Mouse (Mus musculus) ovary, postnatal 10 days (tissue): ENCODE measurements around the gene Phgdh.

Experiments
- DNase-seq: peaks from one replicate; pipeline ENCODE4 v3.0.0; 2022; ENCODE audit warnings: low spot score

The Phgdh gene

DNA sequence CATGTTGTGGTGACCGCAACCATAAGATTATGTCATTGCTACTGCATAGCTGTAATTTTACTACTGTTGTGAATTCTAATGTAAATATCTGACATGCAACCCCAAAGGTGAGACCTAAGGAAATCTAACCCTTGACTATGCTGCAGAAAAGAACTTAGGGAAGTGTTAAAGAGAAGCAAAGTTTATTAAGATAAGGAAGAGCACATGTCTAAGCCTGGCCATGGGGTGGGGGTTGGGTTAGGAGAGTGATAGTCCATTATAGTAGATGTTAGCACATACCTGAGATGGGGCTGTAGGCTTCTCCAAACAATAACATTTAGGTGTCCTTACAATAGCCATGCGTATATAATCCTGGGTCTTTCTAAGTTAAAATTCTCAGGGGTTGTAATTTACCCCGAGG is 3.4 kb upstream of the Phgdh start:
- DNase-seq, result no peak

DNA sequence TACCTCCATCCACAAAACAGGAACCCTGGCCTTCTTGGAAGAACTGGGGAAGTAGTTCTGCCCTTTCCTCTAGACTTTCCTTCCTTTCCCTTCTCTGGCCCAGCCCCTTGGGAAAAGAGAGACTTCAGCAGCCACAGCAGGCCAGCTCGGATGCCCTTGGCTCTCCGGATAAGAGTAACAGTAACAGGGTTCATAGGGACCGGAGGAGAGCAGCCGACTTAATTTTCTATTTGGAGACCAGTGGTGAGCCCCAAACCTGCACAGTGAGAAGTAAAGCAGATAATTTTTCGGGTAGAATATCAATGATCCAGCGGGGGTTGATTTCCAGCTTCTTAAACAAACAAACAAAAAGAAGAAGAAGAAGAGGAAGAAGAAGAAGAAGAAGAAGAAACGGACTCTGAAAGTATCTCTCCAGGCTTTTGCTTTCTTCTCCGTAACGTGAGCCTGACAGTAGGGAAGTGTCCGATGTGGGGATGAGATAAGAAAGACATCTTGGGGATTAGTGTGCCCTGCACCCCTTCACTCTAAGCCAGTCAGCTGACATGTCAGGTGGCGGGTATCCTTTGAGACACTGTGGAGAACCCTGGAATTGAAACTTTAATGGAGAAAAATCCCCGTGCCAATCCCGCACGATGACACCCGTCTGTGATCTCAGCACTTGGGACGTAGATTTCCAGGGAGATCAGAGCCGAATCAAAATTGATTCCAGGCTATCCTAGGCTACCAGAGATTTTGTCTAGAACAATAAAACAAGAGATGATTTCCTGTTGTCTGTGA is 1.2 kb upstream of the Phgdh start:
- no peak for DNase-seq

DNA sequence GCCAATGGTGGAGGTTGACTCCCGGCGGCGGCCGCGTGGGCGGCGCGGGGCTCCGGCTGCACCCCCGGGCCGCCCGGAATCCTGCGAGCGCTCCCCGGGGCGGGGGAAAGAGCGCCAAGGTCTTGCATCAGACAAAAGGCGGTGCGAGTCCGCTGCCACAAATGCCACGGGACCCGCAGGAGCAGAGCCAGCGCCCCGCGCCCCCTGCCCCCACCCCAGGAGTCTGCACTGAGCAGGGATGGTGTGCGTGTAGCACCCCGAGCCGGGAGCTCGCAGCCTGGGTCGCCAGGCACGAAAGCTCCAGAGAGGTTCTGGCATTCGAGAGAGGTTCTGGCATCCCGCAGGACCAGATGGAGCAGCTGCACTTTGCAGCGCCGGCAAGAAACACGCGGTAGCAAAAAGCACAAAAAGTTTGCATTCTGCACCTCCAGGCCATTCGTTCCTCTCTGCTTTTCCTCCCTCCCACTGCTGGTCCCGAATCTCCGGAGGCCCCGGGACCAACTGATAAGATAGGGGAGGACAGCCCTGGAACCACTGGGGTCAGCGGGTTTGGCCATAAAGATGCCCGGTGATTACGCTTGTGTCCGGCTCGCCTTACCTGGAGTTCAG is 589 bp downstream of the Phgdh start:
- peak; percentile 40 for DNase-seq

DNA sequence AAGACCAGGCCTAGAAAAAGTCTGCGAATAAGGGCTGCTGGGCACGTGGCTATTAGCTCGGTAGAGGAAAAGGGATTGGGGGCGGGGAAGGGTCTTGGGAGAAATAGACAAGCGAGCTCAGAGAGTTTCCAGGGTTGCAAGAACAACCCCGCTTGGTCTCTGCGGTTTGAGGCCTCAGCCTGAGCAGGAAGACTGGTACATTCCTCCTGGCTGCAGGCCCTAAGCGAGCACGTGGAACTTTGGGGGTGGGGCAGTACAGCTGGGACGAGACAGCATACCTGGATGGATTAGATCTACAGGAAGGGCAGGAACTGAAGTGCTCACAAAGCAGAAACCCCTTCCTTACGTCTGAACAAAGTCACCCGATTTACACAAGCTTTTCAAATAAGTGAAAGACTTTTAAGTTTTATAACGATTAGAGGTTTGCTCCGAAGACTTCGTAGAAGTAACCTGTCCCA is 1.2 kb downstream of the Phgdh start:
- DNase-seq, result peak; percentile 33

DNA sequence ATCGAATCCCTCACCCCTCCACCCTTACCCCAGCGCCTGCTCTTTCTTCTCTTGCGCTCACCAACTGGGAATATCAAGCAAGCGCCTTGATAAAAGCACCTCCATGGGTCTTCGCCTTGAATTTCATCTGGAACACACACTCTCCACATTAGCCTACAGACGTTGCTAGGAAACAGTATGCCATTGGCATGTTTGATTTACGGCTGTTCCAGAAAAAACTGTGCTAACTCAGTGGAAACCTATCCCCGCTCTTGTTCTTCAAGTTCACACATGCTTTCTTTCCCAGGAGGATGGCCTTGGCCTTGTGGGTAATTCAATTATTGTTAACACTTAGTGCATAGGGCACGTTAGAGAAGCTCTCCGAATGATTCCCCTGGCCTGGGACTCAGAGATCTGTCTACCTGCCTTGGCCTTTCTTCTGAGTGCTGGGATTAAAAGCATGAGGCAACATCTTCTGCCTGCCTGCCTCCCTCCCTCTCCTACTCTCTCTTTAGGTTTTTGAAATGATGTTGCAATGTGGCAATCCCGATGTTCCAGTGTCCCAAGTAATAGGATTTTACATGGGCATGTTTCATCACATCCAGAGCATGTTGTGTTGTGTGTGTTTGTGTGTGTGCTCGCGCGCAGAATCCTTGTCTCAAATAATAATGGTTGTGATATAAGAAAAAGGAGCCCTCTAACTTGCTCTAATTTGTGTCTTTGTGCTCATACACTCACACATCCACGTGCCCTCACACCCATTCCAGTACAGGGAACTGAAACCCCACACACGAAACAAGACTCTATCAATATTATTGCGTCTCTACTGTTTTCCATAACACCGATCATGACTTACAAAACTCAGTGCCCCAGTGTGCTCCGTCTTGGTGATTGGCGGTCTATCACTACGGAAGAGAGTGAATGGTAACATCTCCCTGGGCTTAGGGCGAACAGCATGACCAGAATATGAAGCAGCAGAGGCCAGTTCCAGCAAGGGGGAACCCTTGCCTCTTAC is 2.8 kb downstream of the Phgdh start:
- no peak for DNase-seq

DNA sequence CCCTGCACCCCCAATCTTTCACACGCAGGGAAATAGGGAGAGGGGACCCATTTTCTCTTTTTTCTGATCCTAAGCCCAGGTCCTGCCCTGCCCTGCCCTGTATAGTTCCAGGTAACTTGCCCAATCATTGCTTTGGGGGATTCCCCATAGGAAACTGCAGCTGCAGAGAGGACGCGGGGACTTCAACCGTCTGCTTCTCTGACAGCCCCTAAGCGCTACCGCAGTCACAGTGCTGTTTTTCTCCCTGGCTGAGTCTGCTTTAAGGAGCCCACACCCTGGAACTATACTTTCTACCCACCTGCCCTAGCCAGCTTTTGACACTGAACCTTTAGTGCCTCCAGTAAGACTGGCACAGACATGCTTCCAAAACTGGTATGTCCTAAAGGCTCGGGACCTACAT is 3.9 kb downstream of the Phgdh start:
- no peak for DNase-seq

DNA sequence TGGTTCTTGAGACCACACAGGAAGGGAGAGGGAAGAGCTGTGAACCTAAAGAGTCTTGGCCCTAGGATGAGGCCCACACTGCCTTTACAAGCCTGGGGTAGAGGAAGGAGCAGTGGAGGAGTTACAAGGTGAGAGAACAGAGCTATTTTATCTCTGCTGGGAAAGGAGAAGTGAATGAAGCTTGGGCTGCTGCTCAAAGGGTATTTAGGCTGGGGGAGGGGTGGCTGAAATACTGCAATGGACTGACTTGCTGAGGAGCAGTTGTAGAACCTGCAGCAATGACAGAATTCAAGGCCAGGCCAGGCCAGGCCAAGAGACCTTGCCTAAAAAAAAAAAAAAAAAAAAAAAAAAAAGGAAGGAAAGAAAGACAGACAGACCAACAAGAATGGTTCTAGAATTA is 4.5 kb downstream of the Phgdh start:
- DNase-seq, result no peak

DNA sequence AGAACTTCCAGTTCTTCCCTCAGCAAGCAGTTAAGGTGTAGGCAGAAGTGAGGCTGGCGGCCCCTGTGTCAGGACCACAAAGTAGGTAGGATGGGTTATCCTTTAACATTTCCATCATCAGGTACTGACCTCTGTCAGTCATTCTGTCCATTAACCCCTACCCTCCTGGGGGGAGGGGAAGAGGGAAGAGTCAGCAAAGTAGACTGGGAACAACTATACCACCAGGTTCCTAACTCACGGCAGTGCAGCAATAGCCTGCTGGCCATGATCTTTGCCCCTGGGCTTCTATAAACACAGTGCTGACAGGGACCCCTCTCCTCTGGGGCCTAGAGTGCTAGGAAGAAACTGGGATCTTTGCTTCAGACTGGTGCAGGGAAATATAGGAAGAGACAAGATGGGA is 5.8 kb downstream of the Phgdh start:
- no peak for DNase-seq

DNA sequence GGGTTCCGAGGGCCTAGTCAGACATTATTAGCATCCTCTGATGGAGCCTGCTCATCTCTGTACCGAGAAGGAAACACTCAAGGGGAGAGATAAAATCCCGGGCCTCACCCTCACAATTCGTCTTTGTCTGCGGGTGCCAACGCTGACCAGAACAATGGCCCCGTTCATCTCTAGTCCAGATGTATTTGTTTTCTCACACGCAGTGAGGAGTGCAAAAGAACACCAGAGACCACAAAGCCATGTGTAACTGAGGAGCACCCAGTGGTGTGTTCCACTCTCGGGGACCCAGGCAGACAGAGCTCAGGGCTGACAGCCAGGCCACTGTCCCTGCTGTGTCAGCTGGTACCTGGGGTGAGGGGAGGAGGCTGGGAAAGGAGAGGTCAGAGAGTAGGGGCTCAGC is 15.6 kb downstream of the Phgdh start:
- no peak for DNase-seq

DNA sequence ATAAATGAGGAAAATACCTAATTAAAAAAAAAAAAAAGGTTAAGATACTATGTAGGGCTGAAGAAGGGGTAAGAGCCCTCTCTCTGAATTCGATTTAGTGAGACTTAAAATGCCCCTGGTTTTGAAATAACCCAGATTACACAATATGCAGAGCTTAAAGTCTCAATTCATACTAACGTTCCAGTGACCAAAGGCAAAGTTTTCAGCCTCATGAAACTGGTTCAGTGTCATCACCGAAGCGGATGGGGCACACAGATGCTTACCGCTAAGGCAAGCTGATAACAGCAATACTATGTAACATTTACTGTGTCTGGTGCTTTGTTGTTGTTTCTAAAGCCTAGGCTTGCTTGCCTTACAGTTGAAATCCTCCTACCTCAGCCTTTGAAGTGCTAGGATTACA is 17.6 kb downstream of the Phgdh start:
- no peak for DNase-seq

DNA sequence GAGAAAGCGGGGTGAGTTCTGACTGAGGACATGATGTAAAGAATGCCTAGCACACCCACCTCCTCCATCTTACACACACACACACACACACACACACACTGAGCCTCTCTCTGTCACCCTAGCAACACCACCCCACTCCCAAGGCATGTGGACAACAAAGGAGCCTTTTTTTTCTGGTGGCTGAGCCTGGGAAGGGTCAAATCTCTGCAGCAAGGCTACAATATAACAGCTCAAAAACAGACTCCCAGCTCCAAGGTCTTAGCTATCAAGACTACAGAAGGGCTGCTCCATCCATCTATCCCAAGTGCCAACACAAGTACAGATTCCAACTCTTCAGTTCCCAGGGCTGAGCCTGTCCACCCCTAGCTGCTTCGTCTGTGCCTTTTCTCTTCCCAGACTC is 20.6 kb downstream of the Phgdh start:
- no peak for DNase-seq

DNA sequence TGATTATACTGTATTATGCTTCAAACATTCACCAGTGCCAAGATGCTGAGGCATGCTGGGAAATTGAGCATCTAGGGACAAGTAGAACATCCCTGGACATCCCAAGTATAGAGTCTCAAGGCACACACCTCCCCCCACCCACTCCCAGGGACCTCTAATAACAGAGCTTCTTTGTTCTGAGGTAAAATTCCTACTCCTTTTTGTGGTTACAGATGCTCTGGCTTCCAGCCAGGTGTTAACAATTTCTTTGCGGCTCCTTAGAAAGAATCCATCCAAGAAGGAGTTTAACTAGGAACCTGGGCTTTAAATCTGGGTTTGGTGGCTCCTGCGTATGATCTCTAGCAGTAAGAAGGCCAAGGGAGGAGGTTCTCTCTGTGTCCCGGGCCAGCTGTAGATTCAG is 22.6 kb downstream of the Phgdh start:
- DNase-seq, result no peak

DNA sequence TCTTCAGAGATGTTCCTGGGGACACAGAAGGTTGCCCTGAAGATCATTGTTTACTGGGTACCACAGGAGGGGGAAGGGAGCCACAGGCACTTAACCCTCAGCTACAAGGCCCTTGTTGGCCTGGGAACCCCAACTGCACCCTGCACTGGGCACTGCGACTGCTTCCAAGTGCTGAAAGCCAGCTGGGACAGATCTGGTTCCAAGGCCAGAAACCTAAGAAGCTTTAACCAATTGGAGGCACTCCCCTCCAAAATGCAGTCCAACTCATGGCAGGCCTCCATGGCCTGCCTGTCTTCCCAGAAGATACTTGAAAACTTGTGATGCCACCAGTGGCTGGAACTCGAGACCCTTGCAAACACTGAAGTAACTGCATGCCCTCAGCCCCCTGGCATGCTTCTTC is 24.6 kb downstream of the Phgdh start:
- no peak for DNase-seq

DNA sequence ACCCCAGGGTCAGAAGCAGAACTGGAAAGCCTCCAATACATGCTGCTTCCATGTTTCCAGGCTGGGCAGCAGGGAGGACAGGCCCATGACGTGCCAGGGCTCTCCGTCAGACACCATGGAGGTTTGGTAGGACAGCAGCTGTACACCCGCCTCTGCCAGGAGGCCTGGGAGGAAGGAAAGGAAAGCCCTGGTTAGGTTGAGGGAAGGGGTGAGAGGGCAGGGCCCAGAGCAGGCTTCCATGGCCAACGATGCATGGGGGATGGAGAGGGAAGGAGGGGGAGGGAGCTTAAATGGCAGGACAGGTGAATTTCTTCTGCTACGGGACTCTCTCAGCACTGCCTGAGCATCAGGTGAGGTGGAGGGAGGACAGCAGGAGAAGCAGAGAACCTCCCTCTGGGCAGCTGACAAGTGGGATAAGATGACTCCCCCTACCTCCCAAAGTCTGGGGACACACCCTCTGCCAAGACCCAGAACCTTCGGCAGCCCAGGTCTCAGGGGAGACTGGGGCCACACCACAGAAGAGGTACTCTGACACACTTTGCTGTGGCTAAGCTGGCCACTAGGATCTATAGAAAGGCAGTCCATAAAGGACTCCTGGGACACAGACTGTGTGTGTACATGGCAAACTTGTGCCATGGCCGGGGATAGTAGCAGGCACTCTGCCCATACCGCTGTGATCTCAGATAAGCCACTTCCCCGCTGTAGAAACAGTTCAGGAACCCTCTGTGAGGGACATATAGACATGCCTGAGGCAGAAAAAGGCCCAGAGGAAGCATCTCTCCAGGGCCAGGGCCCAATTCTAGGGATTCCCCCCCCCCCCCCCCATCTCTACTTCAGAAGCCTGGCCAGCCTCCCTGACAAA is 26.3 kb downstream of the Phgdh start:
- DNase-seq, result no peak

DNA sequence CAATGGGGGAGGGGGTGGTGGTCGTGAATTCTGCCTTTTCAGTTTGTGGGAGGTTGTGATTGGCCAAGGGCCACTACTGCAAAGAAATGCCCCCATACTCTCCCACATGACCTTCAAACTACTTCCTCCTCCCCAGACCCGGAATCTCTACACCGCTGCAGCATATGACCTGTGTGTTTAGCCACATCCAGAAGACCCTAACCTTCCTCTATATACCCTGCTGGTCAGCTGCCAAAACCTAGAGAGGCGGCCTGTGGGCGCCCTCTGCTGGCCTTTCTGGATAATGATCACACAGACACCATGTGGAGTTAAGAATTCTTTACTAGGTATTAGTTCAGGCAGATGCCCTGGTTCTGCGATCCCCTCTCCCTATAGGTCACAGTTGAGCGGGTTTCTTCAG is 26.9 kb downstream of the Phgdh start:
- DNase-seq, result peak; percentile 22

DNA sequence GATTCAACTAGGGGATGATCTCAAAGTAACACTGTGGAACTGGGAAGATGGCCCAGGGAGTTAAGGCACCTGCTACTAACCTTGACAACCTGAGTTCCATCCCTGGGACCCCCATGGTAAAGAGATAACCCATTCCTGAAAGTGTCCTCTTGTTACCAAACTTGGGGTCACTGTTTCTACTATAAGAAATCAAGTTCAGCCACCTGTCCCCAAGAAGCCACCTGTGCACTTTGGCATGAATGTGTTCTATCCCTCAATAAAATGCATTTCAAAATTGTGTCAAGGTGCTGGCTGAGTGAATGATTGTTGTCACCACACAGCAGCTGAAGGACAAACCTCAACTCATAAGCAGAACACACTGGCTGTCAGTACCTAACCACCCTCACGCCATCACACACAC is 29.3 kb downstream of the Phgdh start:
- no peak for DNase-seq

DNA sequence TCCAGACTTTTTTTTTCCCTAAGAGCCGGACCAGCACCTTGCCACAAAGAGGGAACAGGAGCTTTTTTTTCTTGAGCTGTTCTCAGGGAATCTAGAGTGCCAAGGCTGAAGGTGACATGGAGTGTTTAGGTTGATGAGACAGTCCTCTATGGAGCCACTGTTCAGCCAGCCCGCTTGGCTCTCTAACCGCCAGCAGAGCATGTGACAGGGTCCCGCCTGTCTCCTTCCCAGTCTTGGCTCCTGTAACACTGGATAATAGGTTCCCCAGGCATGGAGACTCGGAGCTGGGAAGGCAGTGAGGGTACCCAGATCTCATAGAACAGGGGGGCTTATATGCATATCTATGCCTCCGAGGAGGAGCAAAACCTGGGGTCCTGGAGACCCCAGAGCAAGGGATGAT is 31.2 kb downstream of the Phgdh start:
- DNase-seq, result no peak

DNA sequence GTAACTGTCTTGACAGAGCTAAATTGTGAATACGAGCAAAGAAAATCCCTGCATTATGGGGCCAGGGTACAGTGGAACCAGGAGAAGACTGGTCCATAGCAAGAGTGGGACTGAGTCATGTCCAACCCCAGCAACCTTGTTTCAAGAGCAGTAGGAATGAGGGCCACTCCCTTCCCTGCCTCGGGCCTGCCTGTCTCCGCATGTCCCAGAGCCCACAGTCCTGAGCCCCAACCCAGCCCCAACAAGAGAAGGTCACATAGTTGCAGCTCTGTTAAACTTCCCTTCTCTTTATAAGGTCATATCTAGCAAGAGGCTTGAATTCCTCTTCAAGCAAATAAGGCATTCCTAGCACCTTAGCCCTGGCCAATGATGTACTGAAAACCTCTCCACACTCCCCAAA is 38.0 kb downstream of the Phgdh start:
- DNase-seq, result no peak

DNA sequence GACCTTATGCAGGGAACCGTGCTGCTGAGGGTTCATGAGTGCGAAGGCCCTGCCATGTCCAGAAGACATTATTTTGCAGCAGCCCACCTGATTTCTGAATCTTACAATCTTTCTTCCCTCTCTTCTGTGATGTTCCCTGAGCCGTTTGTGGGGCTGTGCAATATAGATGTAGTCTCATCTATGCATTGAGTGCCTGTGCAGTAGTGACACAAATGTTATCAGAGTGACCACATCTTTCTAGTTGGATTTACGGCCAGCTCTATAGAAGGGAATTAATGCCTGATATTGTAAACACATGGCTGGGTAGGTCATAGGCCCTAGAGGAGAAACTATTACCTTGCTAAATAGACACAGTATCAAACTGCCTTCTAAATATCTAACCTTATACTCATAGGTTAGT is 39.5 kb downstream of the Phgdh start:
- no peak for DNase-seq

DNA sequence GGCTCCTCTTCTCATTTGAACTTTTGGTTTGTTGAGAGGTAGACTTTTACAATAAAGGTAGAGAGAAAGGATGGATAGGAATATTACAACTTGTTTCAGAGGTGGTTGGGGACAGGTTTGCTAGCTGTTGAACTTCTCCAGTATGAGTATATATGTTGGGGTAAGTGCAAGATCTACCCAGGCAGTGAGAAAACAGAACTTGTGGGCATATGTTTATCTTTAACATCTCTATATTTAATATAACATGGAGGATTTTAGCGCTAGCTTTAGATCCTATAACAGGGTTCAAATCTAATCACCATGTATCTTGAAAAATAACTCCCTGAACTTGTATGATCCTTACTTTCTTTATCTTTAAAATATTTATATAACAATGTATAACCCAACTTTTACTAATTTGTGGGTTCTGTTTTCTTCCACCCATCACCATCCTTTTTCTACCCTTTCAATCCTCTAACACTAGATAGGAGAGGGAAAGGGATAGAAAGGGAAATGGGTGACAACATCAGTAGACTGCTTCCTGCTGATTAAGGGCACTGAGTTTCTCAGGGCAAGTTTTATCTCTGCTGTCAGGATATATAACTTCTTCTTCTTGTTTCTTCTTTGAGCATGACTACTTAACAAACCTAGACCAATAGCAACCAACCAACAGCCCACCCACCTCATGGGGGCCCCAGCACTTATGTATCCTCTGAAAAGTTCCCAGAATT is 40.2 kb downstream of the Phgdh start:
- no peak for DNase-seq

DNA sequence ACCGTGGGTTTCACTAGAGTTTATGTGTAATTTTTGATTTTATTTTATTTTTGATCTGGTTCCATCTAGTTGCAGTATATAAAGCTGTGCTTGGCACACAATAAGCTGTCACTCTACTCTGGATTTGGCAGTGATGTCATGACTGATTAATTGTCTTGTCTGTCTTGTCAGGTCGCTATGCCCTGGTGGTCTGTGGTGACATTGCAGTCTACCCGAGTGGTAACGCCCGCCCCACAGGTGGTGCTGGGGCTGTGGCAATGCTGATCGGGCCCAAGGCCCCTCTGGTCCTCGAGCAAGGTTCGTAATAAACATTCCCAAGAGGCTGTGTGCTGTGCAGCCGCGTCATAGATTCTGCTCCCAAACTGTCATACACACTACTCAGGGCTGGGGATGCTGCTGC is 43.8 kb downstream of the Phgdh start:
- DNase-seq, result no peak
